Mouse (Mus musculus): ENCODE measurements at regions not wholly inside any gene's neighbourhood (a gene's known extent, or its start where the extent isn't known, plus 50 kb on each side); places are given as distances from the start of the nearest gene placed in this dataset.

DNA sequence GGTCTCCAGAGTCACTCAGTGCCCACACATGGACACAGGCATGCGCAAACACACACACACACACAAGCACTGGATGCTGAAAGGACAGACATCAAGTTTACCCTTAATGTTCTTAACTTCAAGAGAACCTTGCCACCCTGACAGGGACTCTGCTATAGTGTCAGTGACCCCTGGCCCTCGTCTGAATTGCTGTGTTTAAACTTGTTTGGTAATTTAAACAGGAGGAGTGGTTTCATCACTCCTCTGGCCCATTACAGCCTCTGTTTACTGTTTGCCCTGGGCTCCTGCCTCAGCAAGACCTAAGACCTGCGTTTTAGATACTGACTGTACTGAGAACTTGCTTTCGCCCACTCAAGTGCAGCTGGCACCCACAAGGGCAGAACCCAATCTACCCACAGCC, 139.4 kb downstream of the Sox4 start:
- TF ChIP-seq CTCF (IDR thresholded peaks at IDR 0.05; ENCODE audit: borderline replicate concordance, control insufficient read depth, extremely low read depth, insufficient read depth, low read length, poor library complexity) (no peak), POLR2A (IDR thresholded peaks at IDR 0.05; ENCODE audit: control insufficient read depth, extremely low read depth, insufficient read depth, low read length, poor library complexity) (no peak)
- WGBS: 84% methylated on average over 4 of the region's 4 CpGs
- peaks cover 9% of the 10 kb centered on the region for H3K4me1 ChIP-seq (replicated peaks; ENCODE audit: control insufficient read depth, insufficient read depth, low read length)
- no peak overlapping the region for H3K4me3 ChIP-seq (ENCODE audit: control insufficient read depth, insufficient read depth, low read length)
- no peaks in the 10 kb centered on the region for H3K27me3 ChIP-seq (ENCODE audit: control insufficient read depth, insufficient read depth, low read length)
- no peak overlapping the region for H3K27ac ChIP-seq (ENCODE audit: control insufficient read depth, insufficient read depth, low read length)
- no peak for DNase-seq
- H3K36me3 ChIP-seq (ENCODE audit: control insufficient read depth, insufficient read depth, low read length): no peaks in the 10 kb centered on the region

DNA sequence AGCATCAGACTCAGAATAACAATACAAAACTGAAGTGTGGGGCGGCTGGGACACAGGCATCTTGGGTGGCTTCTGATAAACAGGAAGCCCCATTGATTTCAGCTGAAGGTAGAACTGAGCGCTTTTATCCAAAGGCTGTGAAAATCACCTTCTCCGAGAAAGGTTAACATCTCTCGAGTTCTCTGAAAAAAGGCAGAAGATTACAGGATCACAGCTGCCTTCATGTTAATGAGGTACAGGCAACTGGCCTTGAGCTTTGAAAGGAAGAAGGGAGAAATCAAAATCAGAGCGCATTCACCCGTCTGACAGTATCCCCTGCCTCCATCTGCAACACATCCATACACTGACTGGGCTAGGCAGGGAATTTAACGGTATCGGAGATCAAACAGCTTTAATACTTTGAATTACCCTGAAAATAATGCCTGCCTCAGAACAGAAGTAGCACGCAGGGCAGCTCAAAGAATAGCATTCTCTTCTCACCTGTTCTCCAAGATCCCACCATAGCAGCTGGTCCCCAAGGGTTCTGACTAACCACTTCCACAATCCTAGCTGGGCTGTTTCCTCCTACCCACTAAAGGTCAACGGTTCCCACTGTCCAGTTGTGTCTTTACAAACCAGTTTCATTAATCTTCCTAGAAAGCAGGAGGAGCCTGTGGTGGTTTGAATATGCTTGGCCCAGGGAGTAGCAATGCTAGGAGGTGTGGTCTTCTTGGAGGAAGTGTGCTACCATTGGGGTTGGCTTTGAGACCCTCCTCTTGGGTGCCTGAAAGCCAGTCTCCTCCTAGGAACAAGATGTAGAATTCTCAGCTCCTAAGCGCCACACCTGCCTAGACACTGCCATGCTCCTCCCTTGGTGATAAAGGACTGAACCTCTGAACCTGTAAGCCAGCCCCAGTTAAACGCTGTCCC, 141.6 kb downstream of the Sox4 start:
- Histone ChIP-seq H3K27ac (ENCODE audit: control insufficient read depth, insufficient read depth, low read length) (no peak overlapping the region), H3K4me3 (ENCODE audit: control insufficient read depth, insufficient read depth, low read length) (no peak overlapping the region), H3K4me1 (replicated peaks; ENCODE audit: control insufficient read depth, insufficient read depth, low read length) (peaks cover 9% of the 10 kb centered on the region), H3K36me3 (ENCODE audit: control insufficient read depth, insufficient read depth, low read length) (no peaks in the 10 kb centered on the region), H3K27me3 (ENCODE audit: control insufficient read depth, insufficient read depth, low read length) (no peaks in the 10 kb centered on the region)
- TF ChIP-seq CTCF (IDR thresholded peaks at IDR 0.05; ENCODE audit: borderline replicate concordance, control insufficient read depth, extremely low read depth, insufficient read depth, low read length, poor library complexity) (no peak), POLR2A (IDR thresholded peaks at IDR 0.05; ENCODE audit: control insufficient read depth, extremely low read depth, insufficient read depth, low read length, poor library complexity) (no peak)
- WGBS: 86% methylated on average over 12 of the region's 12 CpGs
- no peak for DNase-seq

DNA sequence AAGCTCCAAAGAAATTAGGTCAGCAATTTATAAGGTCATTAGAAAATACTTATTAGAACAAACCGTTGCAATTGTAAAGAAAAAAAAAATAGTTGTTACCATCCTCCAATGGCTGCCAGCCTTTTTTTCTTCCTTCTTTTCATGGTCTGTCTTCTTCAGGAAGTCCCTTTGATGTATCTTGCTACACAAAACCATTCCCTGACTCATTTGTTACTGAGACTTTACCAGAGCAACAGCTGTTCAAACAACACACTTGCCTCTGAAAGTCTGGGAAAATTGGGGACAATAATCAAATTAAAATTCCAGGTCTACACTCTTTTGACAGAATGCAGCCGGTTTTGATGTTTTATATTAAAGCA, 142.5 kb downstream of the Sox4 start:
- no peak for TF ChIP-seq CTCF (IDR thresholded peaks at IDR 0.05; ENCODE audit: borderline replicate concordance, control insufficient read depth, extremely low read depth, insufficient read depth, low read length, poor library complexity)
- no peak for TF ChIP-seq POLR2A (IDR thresholded peaks at IDR 0.05; ENCODE audit: control insufficient read depth, extremely low read depth, insufficient read depth, low read length, poor library complexity)
- Histone ChIP-seq H3K27me3 (ENCODE audit: control insufficient read depth, insufficient read depth, low read length) (no peaks in the 10 kb centered on the region), H3K36me3 (ENCODE audit: control insufficient read depth, insufficient read depth, low read length) (no peaks in the 10 kb centered on the region), H3K27ac (ENCODE audit: control insufficient read depth, insufficient read depth, low read length) (no peak overlapping the region), H3K4me3 (ENCODE audit: control insufficient read depth, insufficient read depth, low read length) (no peak overlapping the region), H3K4me1 (replicated peaks; ENCODE audit: control insufficient read depth, insufficient read depth, low read length) (peaks cover 11% of the 10 kb centered on the region)
- DNase-seq: no peak
- 41% methylated on average over 2 of the region's 2 CpGs for WGBS

DNA sequence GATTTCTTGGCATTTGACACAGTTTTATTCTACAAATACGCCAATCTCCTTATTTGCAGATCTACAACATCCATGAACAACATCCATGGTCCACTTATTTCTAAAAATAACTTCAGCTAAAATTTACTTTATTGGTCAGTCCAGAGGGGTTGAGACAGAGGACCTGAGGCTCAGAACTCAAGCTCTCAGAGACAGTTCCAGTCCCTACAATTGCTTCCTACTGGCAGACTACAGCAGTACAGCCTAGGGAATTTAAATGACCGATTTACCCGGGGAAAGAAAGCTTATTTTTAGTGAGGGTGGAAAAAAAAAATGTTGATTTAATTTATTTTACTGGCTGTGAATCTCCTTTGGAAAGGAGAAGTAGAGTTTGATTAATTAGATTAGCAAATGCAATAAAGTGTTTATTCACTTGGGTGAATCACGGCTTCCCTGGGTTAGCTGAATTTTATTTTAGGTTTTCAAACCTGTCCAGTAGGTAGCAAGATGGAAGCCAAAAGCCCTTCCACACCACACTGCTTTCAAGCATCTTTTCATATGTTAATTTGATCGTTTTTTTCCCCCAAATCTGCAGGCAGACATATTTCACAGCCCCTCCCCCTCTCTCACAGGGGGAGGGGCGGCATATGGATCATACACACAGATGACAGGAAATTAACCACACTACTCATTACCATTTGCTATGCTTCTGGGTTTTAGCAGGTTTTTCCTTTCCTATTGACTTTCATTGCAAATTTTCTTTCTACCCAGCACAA, 143.0 kb downstream of the Sox4 start:
- no peaks in the 10 kb centered on the region for H3K27me3 ChIP-seq (ENCODE audit: control insufficient read depth, insufficient read depth, low read length)
- WGBS: 63% methylated on average over 6 of the region's 6 CpGs

DNA sequence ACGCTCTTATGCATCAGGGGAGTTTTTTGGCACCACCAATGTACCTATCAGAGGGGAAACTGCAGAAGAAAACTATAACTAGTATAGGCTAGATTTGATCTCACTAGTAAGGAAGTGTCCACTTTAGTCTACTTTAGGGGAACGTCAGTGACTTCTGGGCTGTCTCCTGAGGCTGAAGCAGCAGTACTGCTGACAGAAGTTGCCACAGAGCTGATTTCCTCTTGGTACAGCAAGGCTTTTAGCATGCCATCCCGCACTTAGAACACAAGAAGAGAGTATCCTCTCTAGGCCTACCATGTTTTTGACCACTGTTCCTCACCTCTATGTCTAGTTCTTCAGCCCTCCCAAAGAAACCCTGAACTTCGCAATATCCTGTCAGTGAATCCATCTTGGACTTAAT, 148.2 kb downstream of the Sox4 start:
- no peak for DNase-seq
- Histone ChIP-seq H3K27me3 (ENCODE audit: control insufficient read depth, insufficient read depth, low read length) (no peaks in the 10 kb centered on the region), H3K27ac (ENCODE audit: control insufficient read depth, insufficient read depth, low read length) (no peak overlapping the region), H3K4me1 (replicated peaks; ENCODE audit: control insufficient read depth, insufficient read depth, low read length) (0 out of 2 replicates have a peak, but pooled peaks cover 4% of the 10 kb centered on the region), H3K4me3 (ENCODE audit: control insufficient read depth, insufficient read depth, low read length) (no peak overlapping the region), H3K36me3 (ENCODE audit: control insufficient read depth, insufficient read depth, low read length) (no peaks in the 10 kb centered on the region)
- TF ChIP-seq POLR2A (IDR thresholded peaks at IDR 0.05; ENCODE audit: control insufficient read depth, extremely low read depth, insufficient read depth, low read length, poor library complexity) (no peak), CTCF (IDR thresholded peaks at IDR 0.05; ENCODE audit: borderline replicate concordance, control insufficient read depth, extremely low read depth, insufficient read depth, low read length, poor library complexity) (no peak)
- WGBS: 69% methylated on average over 4 of the region's 4 CpGs

More for the DNA sequence above, 143.0 kb downstream of the Sox4 start:
- no peak for DNase-seq
- TF ChIP-seq POLR2A (IDR thresholded peaks at IDR 0.05; ENCODE audit: control insufficient read depth, extremely low read depth, insufficient read depth, low read length, poor library complexity) (no peak), CTCF (IDR thresholded peaks at IDR 0.05; ENCODE audit: borderline replicate concordance, control insufficient read depth, extremely low read depth, insufficient read depth, low read length, poor library complexity) (no peak)
- Histone ChIP-seq H3K4me1 (replicated peaks; ENCODE audit: control insufficient read depth, insufficient read depth, low read length) (peaks cover 14% of the 10 kb centered on the region), H3K4me3 (ENCODE audit: control insufficient read depth, insufficient read depth, low read length) (no peak overlapping the region), H3K36me3 (ENCODE audit: control insufficient read depth, insufficient read depth, low read length) (no peaks in the 10 kb centered on the region), H3K27ac (ENCODE audit: control insufficient read depth, insufficient read depth, low read length) (no peak overlapping the region)

DNA sequence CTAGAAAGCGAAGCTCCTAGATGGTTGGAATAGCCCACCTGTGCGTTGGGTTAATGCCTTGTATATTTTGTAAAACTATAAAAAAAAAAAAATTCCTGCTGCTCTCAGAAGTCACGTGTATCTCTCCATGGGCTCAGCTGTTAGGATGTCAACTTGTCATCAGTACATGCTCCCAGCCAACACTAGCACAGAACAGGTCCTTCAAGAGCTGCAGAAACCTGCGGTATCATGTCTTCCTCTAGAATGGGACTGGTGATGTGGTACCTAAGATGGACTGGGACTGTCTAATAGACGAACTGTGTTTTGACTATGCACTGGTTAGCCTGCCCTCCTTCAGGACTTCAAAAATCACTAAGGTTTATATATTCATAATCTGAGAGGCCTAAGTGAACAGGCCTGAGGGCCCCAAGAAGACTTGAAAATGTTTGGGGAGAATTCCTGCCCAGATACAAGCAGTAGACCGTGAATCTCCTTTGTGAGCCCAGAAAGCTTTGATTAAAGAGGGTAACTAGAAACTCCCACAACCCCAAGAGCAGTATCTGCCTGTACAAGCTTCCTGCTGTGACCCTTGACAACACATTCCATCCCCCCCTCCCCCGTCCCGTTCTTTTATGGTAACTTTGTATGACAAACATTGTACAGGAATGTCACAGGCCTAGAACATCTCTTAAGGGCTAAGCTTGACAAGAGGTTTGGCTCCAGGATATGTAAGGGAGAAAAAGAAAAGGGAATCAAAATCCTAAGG, 152.1 kb downstream of the Sox4 start:
- H3K4me1 ChIP-seq (replicated peaks; ENCODE audit: control insufficient read depth, insufficient read depth, low read length): peaks cover 5% of the 10 kb centered on the region; the same call in 1 of the 2 replicates
- no peak overlapping the region for H3K4me3 ChIP-seq (ENCODE audit: control insufficient read depth, insufficient read depth, low read length)
- H3K36me3 ChIP-seq (ENCODE audit: control insufficient read depth, insufficient read depth, low read length): no peaks in the 10 kb centered on the region
- TF ChIP-seq POLR2A (IDR thresholded peaks at IDR 0.05; ENCODE audit: control insufficient read depth, extremely low read depth, insufficient read depth, low read length, poor library complexity) (no peak), CTCF (IDR thresholded peaks at IDR 0.05; ENCODE audit: borderline replicate concordance, control insufficient read depth, extremely low read depth, insufficient read depth, low read length, poor library complexity) (no peak)
- WGBS: 87% methylated on average over 8 of the region's 8 CpGs
- no peak overlapping the region for H3K27ac ChIP-seq (ENCODE audit: control insufficient read depth, insufficient read depth, low read length)
- no peaks in the 10 kb centered on the region for H3K27me3 ChIP-seq (ENCODE audit: control insufficient read depth, insufficient read depth, low read length)
- DNase-seq: no peak

Data from thymus, adult 2 months (tissue).